Mouse (Mus musculus): ENCODE data around the gene Myh10.

DNA sequence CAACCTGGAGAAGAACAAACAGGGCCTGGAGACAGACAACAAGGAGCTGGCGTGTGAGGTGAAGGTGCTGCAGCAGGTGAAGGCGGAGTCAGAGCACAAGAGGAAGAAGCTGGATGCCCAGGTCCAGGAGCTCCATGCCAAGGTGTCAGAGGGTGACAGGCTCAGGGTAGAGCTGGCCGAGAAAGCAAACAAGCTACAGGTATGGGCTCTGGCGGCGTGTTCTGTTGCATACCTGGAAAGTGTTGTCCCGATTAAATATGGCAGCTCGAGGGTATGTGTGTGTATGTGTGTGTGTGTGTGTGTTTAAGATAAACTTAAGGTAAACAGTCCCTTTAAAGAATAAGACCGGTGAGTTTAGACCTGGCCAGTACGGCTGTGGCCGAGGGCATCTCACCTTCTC lies 106.9 kb downstream of the Myh10 start:
- TF ChIP-seq GATA1 (IDR thresholded peaks at IDR 0.05; ENCODE audit: borderline replicate concordance, low read length) (no peak), FLI1 (IDR thresholded peaks at IDR 0.05; ENCODE audit: low read length) (no peak)
